Mouse (Mus musculus): ENCODE data around the gene Olfr853. TPM values are rescaled to one million over a fixed set of nuclear protein-coding genes. Genes with fewer than 3 reads are reported as not detected.

Olfr853 gene
- polyA plus RNA-seq (2012; rRNA removed): not detected in 2 replicates

GRCm38 (mm10) chr9:19540976-19541375, at the start of gene Olfr853:
Olfr853 (minus strand) TSS chr9:19541076.
- Histone ChIP-seq H3K36me3 (ENCODE audit: control insufficient read depth, insufficient read depth, low read length) (no peaks in the 10 kb centered on the region), H3K4me3 (ENCODE audit: control insufficient read depth, low read depth, low read length) (no peak within 1 kb of the TSS), H3K27me3 (ENCODE audit: control insufficient read depth, insufficient read depth, low read length) (no peaks in the 10 kb centered on the region), H3K4me1 (ENCODE audit: control insufficient read depth, insufficient read depth, low read length) (no peaks in the 10 kb centered on the region), H3K27ac (ENCODE audit: control insufficient read depth, insufficient read depth, low read depth, low read length) (no peak within 1 kb of the TSS)
- TF ChIP-seq POLR2A (IDR thresholded peaks at IDR 0.05; ENCODE audit: control insufficient read depth, low read depth, low read length) (no peak), CTCF (IDR thresholded peaks at IDR 0.05; ENCODE audit: control insufficient read depth, insufficient read depth, insufficient replicate concordance, low read depth, low read length) (no peak)

GRCm38 (mm10) chr9:19582317-19582716, 41.4 kb upstream of the Olfr853 start, which contains the start of gene Olfr855:
Olfr855 (plus strand) TSS chr9:19582617.
- H3K27me3 ChIP-seq (ENCODE audit: control insufficient read depth, insufficient read depth, low read length): no peaks in the 10 kb centered on the region
- H3K4me1 ChIP-seq (ENCODE audit: control insufficient read depth, insufficient read depth, low read length): no peaks in the 10 kb centered on the region
- H3K4me3 ChIP-seq (ENCODE audit: control insufficient read depth, low read depth, low read length): no peak within 1 kb of the TSS
- TF ChIP-seq POLR2A (IDR thresholded peaks at IDR 0.05; ENCODE audit: control insufficient read depth, low read depth, low read length) (no peak), CTCF (IDR thresholded peaks at IDR 0.05; ENCODE audit: control insufficient read depth, insufficient read depth, insufficient replicate concordance, low read depth, low read length) (no peak)
- H3K27ac ChIP-seq (ENCODE audit: control insufficient read depth, insufficient read depth, low read depth, low read length): no peak within 1 kb of the TSS
- H3K36me3 ChIP-seq (ENCODE audit: control insufficient read depth, insufficient read depth, low read length): no peaks in the 10 kb centered on the region

GRCm38 (mm10) chr9:19567282-19567681, 26.4 kb upstream of the Olfr853 start, which contains the start of gene Olfr854:
Olfr854 (minus strand) TSS chr9:19567382.
- H3K27ac ChIP-seq (ENCODE audit: control insufficient read depth, insufficient read depth, low read depth, low read length): no peak within 1 kb of the TSS
- TF ChIP-seq CTCF (IDR thresholded peaks at IDR 0.05; ENCODE audit: control insufficient read depth, insufficient read depth, insufficient replicate concordance, low read depth, low read length): no peak
- no peak for TF ChIP-seq POLR2A (IDR thresholded peaks at IDR 0.05; ENCODE audit: control insufficient read depth, low read depth, low read length)

GRCm38 (mm10) chr9:19492995-19493394, 47.9 kb downstream of the Olfr853 start, which contains the start of gene Olfr851:
Olfr851 (plus strand) TSS chr9:19493295.
- H3K36me3 ChIP-seq (ENCODE audit: control insufficient read depth, insufficient read depth, low read length): no peaks in the 10 kb centered on the region
- H3K4me3 ChIP-seq (ENCODE audit: control insufficient read depth, low read depth, low read length): no peak within 1 kb of the TSS
- no peaks in the 10 kb centered on the region for H3K27me3 ChIP-seq (ENCODE audit: control insufficient read depth, insufficient read depth, low read length)
- no peak within 1 kb of the TSS for H3K27ac ChIP-seq (ENCODE audit: control insufficient read depth, insufficient read depth, low read depth, low read length)
- no peaks in the 10 kb centered on the region for H3K4me1 ChIP-seq (ENCODE audit: control insufficient read depth, insufficient read depth, low read length)
- no peak for TF ChIP-seq CTCF (IDR thresholded peaks at IDR 0.05; ENCODE audit: control insufficient read depth, insufficient read depth, insufficient replicate concordance, low read depth, low read length)
- no peak for TF ChIP-seq POLR2A (IDR thresholded peaks at IDR 0.05; ENCODE audit: control insufficient read depth, low read depth, low read length)

More at GRCm38 (mm10) chr9:19567282-19567681, 26.4 kb upstream of the Olfr853 start, which contains the start of gene Olfr854:
- Histone ChIP-seq H3K27me3 (ENCODE audit: control insufficient read depth, insufficient read depth, low read length) (no peaks in the 10 kb centered on the region), H3K4me3 (ENCODE audit: control insufficient read depth, low read depth, low read length) (no peak within 1 kb of the TSS), H3K36me3 (ENCODE audit: control insufficient read depth, insufficient read depth, low read length) (no peaks in the 10 kb centered on the region), H3K4me1 (ENCODE audit: control insufficient read depth, insufficient read depth, low read length) (no peaks in the 10 kb centered on the region)

Other genes with a start within 250 kb of the Olfr853 start
- gene Olfr844, start 224.7 kb downstream of the Olfr853 start, polyA plus RNA-seq (2012; rRNA removed): not detected in 2 replicates
- gene Olfr845, start 204.6 kb downstream of the Olfr853 start, polyA plus RNA-seq (2012; rRNA removed): not detected in 2 replicates
- not detected in 2 replicates for gene Olfr846, start 177.1 kb downstream of the Olfr853 start, polyA plus RNA-seq (2012; rRNA removed)
- gene Olfr847, start 162.4 kb downstream of the Olfr853 start, polyA plus RNA-seq (2012; rRNA removed): not detected in 2 replicates
- gene Olfr849, start 100.8 kb downstream of the Olfr853 start, polyA plus RNA-seq (2012; rRNA removed): not detected in 2 replicates
- gene Olfr850, start 62.8 kb downstream of the Olfr853 start, polyA plus RNA-seq (2012; rRNA removed): not detected in 2 replicates
- gene Olfr851, start 47.8 kb downstream of the Olfr853 start, polyA plus RNA-seq (2012; rRNA removed): not detected in 2 replicates
- gene Olfr854, start 26.3 kb upstream of the Olfr853 start, polyA plus RNA-seq (2012; rRNA removed): not detected in 2 replicates
- not detected in 2 replicates for gene Olfr855, start 41.5 kb upstream of the Olfr853 start, polyA plus RNA-seq (2012; rRNA removed)
- 10.6 and 10.7 TPM in 2 replicates for gene Zfp317, start 81.0 kb upstream of the Olfr853 start, polyA plus RNA-seq (2012; rRNA removed)
- gene Olfr857, start 168.4 kb upstream of the Olfr853 start, polyA plus RNA-seq (2012; rRNA removed): not detected in 2 replicates
- gene Olfr58, start 239.2 kb upstream of the Olfr853 start, polyA plus RNA-seq (2012; rRNA removed): not detected in 2 replicates